Mouse (Mus musculus) embryo, embryonic 10 days (tissue): ENCODE data around the gene Lctl.
"Not testable (repeated sequence)": the region's sequence is repeated elsewhere in the genome, so short reads cannot be mapped to it uniquely, and the experiment has no call there.

Experiments used
- DNase-seq: peaks from one replicate; pipeline ENCODE4 v3.0.0-alpha.2; 2015; ENCODE audit warnings: low spot score

The Lctl gene

GRCm38 (mm10) chr9:64120584-64121277, 3.8 kb downstream of the Lctl start:
- DNase-seq = peak; percentile 44

- DNase-seq = no peak
These were observed 5.7 kb downstream of the Lctl start for GRCm38 (mm10) chr9:64122601-64123000.

- not testable (repeated sequence) for DNase-seq
These were observed 7.9 kb downstream of the Lctl start for GRCm38 (mm10) chr9:64124846-64125245.

GRCm38 (mm10) chr9:64125307-64125706, 8.4 kb downstream of the Lctl start:
- no peak for DNase-seq

- no peak for DNase-seq
These were observed 9.2 kb downstream of the Lctl start for GRCm38 (mm10) chr9:64126121-64126520.

GRCm38 (mm10) chr9:64131623-64132022, 14.7 kb downstream of the Lctl start:
- no peak for DNase-seq

- DNase-seq = peak; percentile 23
These were observed 21.9 kb downstream of the Lctl start for GRCm38 (mm10) chr9:64138896-64139295.

- DNase-seq = no peak
These were observed 22.9 kb downstream of the Lctl start for GRCm38 (mm10) chr9:64139879-64140278.

GRCm38 (mm10) chr9:64156641-64157040, 39.7 kb downstream of the Lctl start:
- no peak for DNase-seq

GRCm38 (mm10) chr9:64160471-64160870, 43.5 kb downstream of the Lctl start:
- no peak for DNase-seq

GRCm38 (mm10) chr9:64169967-64170366, 53.0 kb downstream of the Lctl start:
- not testable (repeated sequence) for DNase-seq

- no peak for DNase-seq
These were observed 55.3 kb downstream of the Lctl start for GRCm38 (mm10) chr9:64172145-64172815.

GRCm38 (mm10) chr9:64172816-64173665, 56.1 kb downstream of the Lctl start, which contains the start of the genes Zwilch and Rpl4:
Zwilch (minus strand) TSS chr9:64173104.
Rpl4 (plus strand) TSS chr9:64173375.
- DNase-seq = peak; percentile 93

- DNase-seq = no peak
These were observed 56.8 kb downstream of the Lctl start for GRCm38 (mm10) chr9:64173666-64174220.

GRCm38 (mm10) chr9:64174341-64174740, 57.4 kb downstream of the Lctl start:
- no peak for DNase-seq

GRCm38 (mm10) chr9:64174766-64175165, 57.8 kb downstream of the Lctl start:
- DNase-seq = no peak

GRCm38 (mm10) chr9:64175378-64175777, 58.4 kb downstream of the Lctl start:
- no peak for DNase-seq

- DNase-seq = peak; percentile 77
These were observed 61.6 kb downstream of the Lctl start for GRCm38 (mm10) chr9:64178610-64178973.

GRCm38 (mm10) chr9:64178974-64179646, 62.2 kb downstream of the Lctl start, which contains the start of gene Snapc5:
Snapc5 (plus strand) TSS chr9:64179274.
- DNase-seq = peak; percentile 98

GRCm38 (mm10) chr9:64183295-64183694, 66.3 kb downstream of the Lctl start:
- DNase-seq = not testable (repeated sequence)

- DNase-seq = no peak
These were observed 67.4 kb downstream of the Lctl start for GRCm38 (mm10) chr9:64184166-64184840.
